Comparison of ENCODE assay signal across 15 mouse cellular contexts in genomic region chr13:16745644-16746043, GRCm38 (mm10).
"Had no signal": no experiment of that assay in that cellular context is flagged by ENCODE, and none has a peak within 500 bp of the region (broad histone marks: within the 10 kb centered on the region; RNA-seq: fewer than 3 reads in every experiment).

No protein-coding gene starts in this region.

- ATAC-seq: lung, postnatal 0 days; midbrain, embryonic 13.5 days; midbrain, embryonic 15.5 days had no signal

- H3K4me2 ChIP-seq: lung, embryonic 15.5 days; midbrain, embryonic 11.5 days; midbrain, embryonic 13.5 days; midbrain, embryonic 15.5 days; neural tube, embryonic 12.5 days had no signal

- DNase-seq: lung, adult 2 months; lung, postnatal 14 days; lung, postnatal 36 days; right cerebral cortex, postnatal 14 days; thymus, adult 2 months; thymus, postnatal 25 days; thymus, postnatal 4 days had no signal

- H3K27ac ChIP-seq: lung, embryonic 15.5 days; macrophage; midbrain, embryonic 13.5 days; midbrain, embryonic 15.5 days; neural tube, embryonic 12.5 days had no signal

- H3K9ac ChIP-seq: lung, embryonic 15.5 days; midbrain, embryonic 13.5 days; midbrain, embryonic 15.5 days; neural tube, embryonic 12.5 days had no signal

- H3K27me3 ChIP-seq: lung, embryonic 15.5 days; megakaryocyte, embryonic 14.5 days; midbrain, embryonic 13.5 days; midbrain, embryonic 15.5 days; neural tube, embryonic 12.5 days had no signal

- H3K36me3 ChIP-seq: lung, embryonic 15.5 days; midbrain, embryonic 13.5 days; midbrain, embryonic 15.5 days; neural tube, embryonic 12.5 days had no signal

- H3K4me3 ChIP-seq: lung, embryonic 15.5 days; megakaryocyte, embryonic 14.5 days; midbrain, embryonic 13.5 days; midbrain, embryonic 15.5 days; neural tube, embryonic 12.5 days had no signal

- H3K9me3 ChIP-seq: lung, embryonic 15.5 days; megakaryocyte, embryonic 14.5 days; midbrain, embryonic 13.5 days; midbrain, embryonic 15.5 days; neural tube, embryonic 12.5 days had no signal

- H3K4me1 ChIP-seq: lung, embryonic 15.5 days; megakaryocyte, embryonic 14.5 days; midbrain, embryonic 13.5 days; midbrain, embryonic 15.5 days; neural tube, embryonic 12.5 days had no signal
